In the genomic region with DNA sequence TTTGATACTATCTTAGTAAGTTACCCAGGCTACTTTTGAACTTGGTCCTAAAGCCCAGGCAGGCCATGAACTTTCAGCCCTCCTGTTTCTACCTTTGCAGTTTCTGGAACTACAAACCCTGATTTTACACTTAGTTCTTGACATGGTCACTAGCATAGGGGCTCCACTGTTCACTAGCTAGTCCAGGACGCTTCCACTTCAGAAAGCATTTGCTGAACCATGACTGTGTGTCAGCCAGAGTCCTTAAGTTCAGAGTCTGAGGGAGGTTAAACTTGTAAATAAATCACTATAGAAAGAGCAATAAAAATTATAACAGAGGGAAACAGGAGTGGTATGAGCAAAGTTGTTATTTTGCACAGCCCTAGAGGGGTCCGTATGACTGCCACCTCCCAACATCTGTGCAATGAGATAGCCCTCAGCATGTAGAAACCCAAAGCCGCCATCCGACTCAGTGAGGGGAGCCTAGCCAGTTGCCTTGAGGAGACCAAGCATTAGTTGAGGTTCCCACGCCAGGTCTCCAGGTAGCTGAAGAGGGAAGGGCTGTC, we compare ENCODE assay signal across 23 mouse cellular contexts. TPM values are rescaled to one million over a fixed set of nuclear protein-coding genes. Genes with fewer than 3 reads are reported as not detected.
DNase-seq lines count a peak whose midpoint lies in the region; ATAC-seq and TF ChIP-seq lines count a peak whose summit lies in the region.
"Had no signal": no experiment of that assay in that cellular context is flagged by ENCODE, and none has a peak within 500 bp of the region (broad histone marks: within the 10 kb centered on the region; RNA-seq: fewer than 3 reads in every experiment).

No protein-coding gene starts in this region.

- H3K27me3 ChIP-seq in intestine, embryonic 15.5 days (replicated peaks): no peaks in the 10 kb centered on the region
- no peaks in the 10 kb centered on the region for H3K27me3 ChIP-seq in intestine, embryonic 16.5 days (replicated peaks; ENCODE audit: control insufficient read depth, insufficient read depth, low read length)
- H3K27me3 ChIP-seq in intestine, postnatal 0 days (replicated peaks; ENCODE audit: control insufficient read depth, insufficient read depth, low read length): no peaks in the 10 kb centered on the region
- no peaks in the 10 kb centered on the region for H3K27me3 ChIP-seq in kidney, embryonic 16.5 days (ENCODE audit: insufficient read depth, low read length)
- H3K27me3 ChIP-seq in midbrain, embryonic 10.5 days (ENCODE audit: low read depth, poor library complexity, severe bottlenecking): no peaks in the 10 kb centered on the region
- H3K27me3 ChIP-seq: embryonic facial prominence, embryonic 15.5 days had no signal

- no peaks in the 10 kb centered on the region for H3K4me1 ChIP-seq in intestine, embryonic 15.5 days (replicated peaks)
- no peaks in the 10 kb centered on the region for H3K4me1 ChIP-seq in intestine, embryonic 16.5 days (ENCODE audit: control insufficient read depth, insufficient read depth, low read length)
- peaks cover 7% of the 10 kb centered on the region; the same call in 1 of the 2 replicates for H3K4me1 ChIP-seq in intestine, postnatal 0 days (replicated peaks; ENCODE audit: control insufficient read depth, insufficient read depth, low read length)
- H3K4me1 ChIP-seq in kidney, embryonic 16.5 days (ENCODE audit: insufficient read depth, low read length): peaks cover 7% of the 10 kb centered on the region; the same call in 1 of the 2 replicates
- H3K4me1 ChIP-seq in midbrain, embryonic 10.5 days: no peaks in the 10 kb centered on the region
- H3K4me1 ChIP-seq: embryonic facial prominence, embryonic 15.5 days; forebrain, embryonic 10.5 days; heart, embryonic 12.5 days had no signal

- ATAC-seq in intestine, embryonic 15.5 days: 0 out of 2 replicates have a peak, but pooled peaks have one; percentile 11
- no peak for ATAC-seq in intestine, embryonic 16.5 days
- ATAC-seq in intestine, postnatal 0 days: no peak
- peak; percentile 84 for ATAC-seq in kidney, embryonic 16.5 days (ENCODE audit: low FRiP score, low TSS enrichment)
- ATAC-seq: CD4-positive, CD25-positive, alpha-beta regulatory T cell, adult 4 months; forebrain, embryonic 14.5 days had no signal

- H3K9me3 ChIP-seq in intestine, embryonic 15.5 days: no peaks in the 10 kb centered on the region
- no peaks in the 10 kb centered on the region for H3K9me3 ChIP-seq in intestine, embryonic 16.5 days (ENCODE audit: control insufficient read depth, low read length)
- H3K9me3 ChIP-seq in intestine, postnatal 0 days (ENCODE audit: control insufficient read depth): no peaks in the 10 kb centered on the region
- H3K9me3 ChIP-seq in kidney, embryonic 16.5 days (ENCODE audit: low read length): no peaks in the 10 kb centered on the region
- H3K9me3 ChIP-seq in midbrain, embryonic 10.5 days (replicated peaks): no peaks in the 10 kb centered on the region
- H3K9me3 ChIP-seq: embryonic facial prominence, embryonic 15.5 days; forebrain, embryonic 10.5 days; G1E; heart, embryonic 12.5 days had no signal

- no peak overlapping the region for H3K9ac ChIP-seq in intestine, embryonic 15.5 days
- H3K9ac ChIP-seq in intestine, embryonic 16.5 days (ENCODE audit: low read depth, low read length): no peak overlapping the region
- H3K9ac ChIP-seq in intestine, postnatal 0 days (ENCODE audit: low read depth, low read length): no peak overlapping the region
- no peak overlapping the region for H3K9ac ChIP-seq in kidney, embryonic 16.5 days (replicated peaks; ENCODE audit: low read length)
- H3K9ac ChIP-seq: embryonic facial prominence, embryonic 15.5 days; heart, embryonic 12.5 days had no signal

- no peak overlapping the region for H3K4me3 ChIP-seq in intestine, embryonic 15.5 days (replicated peaks)
- H3K4me3 ChIP-seq in intestine, embryonic 16.5 days (ENCODE audit: low read length): no peak overlapping the region
- no peak overlapping the region for H3K4me3 ChIP-seq in intestine, postnatal 0 days (ENCODE audit: low read depth, low read length)
- no peak overlapping the region for H3K4me3 ChIP-seq in kidney, embryonic 16.5 days (ENCODE audit: low read length)
- no peak overlapping the region for H3K4me3 ChIP-seq in midbrain, embryonic 10.5 days
- H3K4me3 ChIP-seq: embryonic facial prominence, embryonic 15.5 days; erythroblast, embryonic 14.5 days; forebrain, embryonic 10.5 days; gastrocnemius, adult 2 months; heart, embryonic 12.5 days had no signal

- 81% methylated on average over 5 of the region's 5 CpGs for WGBS in intestine, embryonic 15.5 days
- WGBS in intestine, embryonic 16.5 days: 82% methylated on average over 5 of the region's 5 CpGs
- WGBS in intestine, postnatal 0 days: 67% methylated on average over 5 of the region's 5 CpGs
- 51% methylated on average over 5 of the region's 5 CpGs for WGBS in kidney, embryonic 16.5 days
- WGBS in midbrain, embryonic 10.5 days: 88% methylated on average over 5 of the region's 5 CpGs

- H3K4me2 ChIP-seq in intestine, embryonic 15.5 days (replicated peaks): no peak overlapping the region
- H3K4me2 ChIP-seq in intestine, embryonic 16.5 days (ENCODE audit: low read depth, low read length): no peak overlapping the region
- H3K4me2 ChIP-seq in intestine, postnatal 0 days (replicated peaks; ENCODE audit: low read depth): no peak overlapping the region
- H3K4me2 ChIP-seq in kidney, embryonic 16.5 days (replicated peaks; ENCODE audit: low read depth, low read length): no peak overlapping the region
- H3K4me2 ChIP-seq: embryonic facial prominence, embryonic 15.5 days; heart, embryonic 12.5 days had no signal

- no peak overlapping the region for H3K27ac ChIP-seq in intestine, embryonic 15.5 days
- no peak overlapping the region for H3K27ac ChIP-seq in intestine, embryonic 16.5 days (ENCODE audit: low read length)
- peak overlapping the region; percentile 66 for H3K27ac ChIP-seq in intestine, postnatal 0 days (ENCODE audit: low read depth, low read length)
- H3K27ac ChIP-seq in kidney, embryonic 16.5 days (ENCODE audit: low read length): 0 out of 2 replicates have a peak overlapping the region, but pooled peaks have one; percentile 9
- no peak overlapping the region for H3K27ac ChIP-seq in midbrain, embryonic 10.5 days (replicated peaks)
- H3K27ac ChIP-seq: embryonic facial prominence, embryonic 15.5 days; forebrain, embryonic 10.5 days; gastrocnemius, adult 2 months had no signal

- H3K36me3 ChIP-seq in intestine, embryonic 15.5 days: no peaks in the 10 kb centered on the region
- H3K36me3 ChIP-seq in intestine, embryonic 16.5 days (ENCODE audit: control insufficient read depth, insufficient read depth, low read length): no peaks in the 10 kb centered on the region
- H3K36me3 ChIP-seq in intestine, postnatal 0 days (ENCODE audit: control insufficient read depth, insufficient read depth): no peaks in the 10 kb centered on the region
- H3K36me3 ChIP-seq in kidney, embryonic 16.5 days (ENCODE audit: insufficient read depth, low read length): no peaks in the 10 kb centered on the region
- no peaks in the 10 kb centered on the region for H3K36me3 ChIP-seq in midbrain, embryonic 10.5 days
- H3K36me3 ChIP-seq: embryonic facial prominence, embryonic 15.5 days; forebrain, embryonic 10.5 days; G1E; heart, embryonic 12.5 days had no signal

- TF ChIP-seq CTCF in intestine, postnatal 0 days (IDR thresholded peaks at IDR 0.05; ENCODE audit: low read depth): no peak

- DNase-seq in kidney, postnatal 36 days: peak; percentile 40 to 62
- no peak for DNase-seq in layer of hippocampus, adult 9-10 months (ENCODE audit: low spot score)
- DNase-seq in midbrain, embryonic 10.5 days (ENCODE audit: low spot score): no peak
- DNase-seq: adrenal gland, postnatal 10 days; B cell, adult 2 months; cerebellum, adult 11 months; cerebellum, adult 8-10 months; cerebellum, postnatal 14 days; embryo, embryonic 11 days; gastrocnemius, adult 2 months; gastrocnemius, postnatal 25 days; heart, postnatal 36 days had no signal

RNA-seq across cellular contexts. Expression of a gene that starts 14.1 kb away (rescaled TPM):
- polyA plus RNA-seq in intestine, embryonic 15.5 days (2015; fragmentation: Nextera tagmentation; extraction: Ambion mirVana): 2.1 and 2.3 TPM in 2 replicates
- polyA plus RNA-seq in intestine, embryonic 16.5 days (2015; fragmentation: Nextera tagmentation; extraction: Ambion mirVana): 3.3 and 4.0 TPM in 2 replicates
- 189 and 247 TPM in 2 replicates for polyA plus RNA-seq in intestine, postnatal 0 days (2015; fragmentation: Nextera tagmentation; extraction: Ambion mirVana)
- 3.1 and 3.4 TPM in 2 replicates for polyA plus RNA-seq in kidney, embryonic 16.5 days (2015; fragmentation: Nextera tagmentation; extraction: Ambion mirVana)
- 22.6 and 27.2 TPM in 2 replicates for polyA plus RNA-seq in midbrain, embryonic 10.5 days (2016; fragmentation: Nextera tagmentation; extraction: Ambion mirVana)
- polyA plus RNA-seq: erythroblast, embryonic 14.5 days; G1E had no signal

RNA-seq across cellular contexts. Expression of a gene that starts 20.4 kb away (rescaled TPM):
- 8.4 and 9.2 TPM in 2 replicates for polyA plus RNA-seq in intestine, embryonic 15.5 days (2015; fragmentation: Nextera tagmentation; extraction: Ambion mirVana)
- polyA plus RNA-seq in intestine, embryonic 16.5 days (2015; fragmentation: Nextera tagmentation; extraction: Ambion mirVana): 5.1 and 5.3 TPM in 2 replicates
- polyA plus RNA-seq in intestine, postnatal 0 days (2015; fragmentation: Nextera tagmentation; extraction: Ambion mirVana): 2.5 and 2.9 TPM in 2 replicates
- 6.8 and 7.0 TPM in 2 replicates for polyA plus RNA-seq in kidney, embryonic 16.5 days (2015; fragmentation: Nextera tagmentation; extraction: Ambion mirVana)
- polyA plus RNA-seq in midbrain, embryonic 10.5 days (2016; fragmentation: Nextera tagmentation; extraction: Ambion mirVana): 82.4 and 92.7 TPM in 2 replicates
- polyA plus RNA-seq: CD4-positive, CD25-positive, alpha-beta regulatory T cell, adult 4 months; G1E had no signal

RNA-seq across cellular contexts. Expression of a gene that starts 41.3 kb away (rescaled TPM):
- polyA plus RNA-seq in intestine, embryonic 15.5 days (2015; fragmentation: Nextera tagmentation; extraction: Ambion mirVana): 15.6 and 16.7 TPM in 2 replicates
- polyA plus RNA-seq in intestine, embryonic 16.5 days (2015; fragmentation: Nextera tagmentation; extraction: Ambion mirVana): 12.7 and 16.0 TPM in 2 replicates
- polyA plus RNA-seq in intestine, postnatal 0 days (2015; fragmentation: Nextera tagmentation; extraction: Ambion mirVana): 5.6 and 5.8 TPM in 2 replicates
- polyA plus RNA-seq in kidney, embryonic 16.5 days (2015; fragmentation: Nextera tagmentation; extraction: Ambion mirVana): 18.1 and 21.5 TPM in 2 replicates
- 27.6 and 28.2 TPM in 2 replicates for polyA plus RNA-seq in midbrain, embryonic 10.5 days (2016; fragmentation: Nextera tagmentation; extraction: Ambion mirVana)

Comparison
In these comparisons a context has a peak if more than half of its experiments do, and no peak if none do; other contexts are left out.
1. ATAC-seq: peak in intestine, embryonic 15.5 days (single experiment) and kidney, embryonic 16.5 days (single experiment); none in intestine, embryonic 16.5 days (single experiment) and intestine, postnatal 0 days (single experiment).
2. H3K27ac ChIP-seq: peak in intestine, postnatal 0 days (single experiment) and kidney, embryonic 16.5 days (single experiment); none in intestine, embryonic 15.5 days (single experiment), intestine, embryonic 16.5 days (single experiment) and midbrain, embryonic 10.5 days (single experiment).
3. DNase-seq: peak in kidney, postnatal 36 days (2 of 2); none in layer of hippocampus, adult 9-10 months (single experiment) and midbrain, embryonic 10.5 days (single experiment).